Mouse (Mus musculus) hindbrain, postnatal 0 days (tissue): ENCODE data around the gene E030018B13Rik. TPM values are rescaled to one million over a fixed set of nuclear protein-coding genes. Genes with fewer than 3 reads are reported as not detected.

Experiments
- ATAC-seq: fragments of 200-750 bp; cut with Nextera tagmentation; 2 replicates; pipeline ENCODE4 v1.8.0; 2017; ENCODE audit warnings: mild to moderate bottlenecking, moderate TSS enrichment, moderate library complexity
- DNase-seq: peaks from one replicate; pipeline ENCODE4 v3.0.0-alpha.2; 2015; ENCODE audit warnings: low spot score
- H3K27ac ChIP-seq: fragments of 300-500 bp; sonication (generic); 2 replicates; pipeline ENCODE4 v1.5.1; 2014; ENCODE audit warnings: mild to moderate bottlenecking
- H3K27me3 ChIP-seq: fragments of 300-500 bp; sonication (generic); 2 replicates; pipeline ENCODE4 v1.6.1; 2014; ENCODE audit warnings: low read length, mixed read lengths; ENCODE audit not compliant: insufficient read depth
- H3K36me3 ChIP-seq: fragments of 300-500 bp; sonication (generic); 2 replicates; pipeline ENCODE4 v1.6.1; 2014; ENCODE audit warnings: low read length, mixed read lengths; ENCODE audit not compliant: insufficient read depth
- H3K4me1 ChIP-seq: fragments of 300-500 bp; sonication (generic); 2 replicates; pipeline ENCODE4 v1.6.1; 2014; ENCODE audit warnings: antibody characterized with exemption, low read length, mixed read lengths; ENCODE audit not compliant: insufficient read depth
- H3K4me2 ChIP-seq: fragments of 300-500 bp; sonication (generic); 2 replicates; pipeline ENCODE4 v1.6.1; 2014; ENCODE audit warnings: low read depth, mild to moderate bottlenecking, low read length, moderate library complexity, mixed read lengths
- H3K4me3 ChIP-seq: fragments of 300-500 bp; sonication (generic); 2 replicates; pipeline ENCODE4 v1.5.1; 2014; ENCODE audit warnings: low read length
- H3K9ac ChIP-seq: fragments of 300-500 bp; sonication (generic); replicated peaks from 2 replicates; pipeline ENCODE4 v1.6.1; 2014; ENCODE audit warnings: mild to moderate bottlenecking, low read length, moderate library complexity, mixed read lengths
- H3K9me3 ChIP-seq: fragments of 300-500 bp; sonication (generic); 2 replicates; pipeline ENCODE4 v1.6.1; 2016; ENCODE audit warnings: low read length, mixed read lengths
- CTCF ChIP-seq: IDR thresholded peaks from 2 replicates; pipeline ENCODE4 v1.5.1; 2016; ENCODE audit warnings: antibody characterized with exemption, control low read depth, low read depth
- WGBS: fragments of 180-500 bp; shearing (Covaris S2); extraction: QIAGEN DNeasy Blood & Tissue Kit; methylation state at CpG from one replicate; pipeline ENCODE4 v1.1.7; 2014; 5-methylcytosine and 5-hydroxymethylcytosine counted together
- polyA plus RNA-seq: library from polyadenylated mRNA; unstranded; fragments of >200 nt; fragmentation: Nextera tagmentation; extraction: Ambion mirVana; gene quantifications from 2 replicates; pipeline ENCODE4 v1.2.1, GENCODE M21; 2015
- total RNA-seq: library from RNA; depleted of rRNA; stranded (reverse); fragments of >200 nt; gene quantifications from 2 replicates; pipeline ENCODE4 v1.2.3, GENCODE M21; 2014; rRNA removed

E030018B13Rik gene
- total and polyA plus RNA-seq, 2 experiments from 2014 or later: not detected

DNA sequence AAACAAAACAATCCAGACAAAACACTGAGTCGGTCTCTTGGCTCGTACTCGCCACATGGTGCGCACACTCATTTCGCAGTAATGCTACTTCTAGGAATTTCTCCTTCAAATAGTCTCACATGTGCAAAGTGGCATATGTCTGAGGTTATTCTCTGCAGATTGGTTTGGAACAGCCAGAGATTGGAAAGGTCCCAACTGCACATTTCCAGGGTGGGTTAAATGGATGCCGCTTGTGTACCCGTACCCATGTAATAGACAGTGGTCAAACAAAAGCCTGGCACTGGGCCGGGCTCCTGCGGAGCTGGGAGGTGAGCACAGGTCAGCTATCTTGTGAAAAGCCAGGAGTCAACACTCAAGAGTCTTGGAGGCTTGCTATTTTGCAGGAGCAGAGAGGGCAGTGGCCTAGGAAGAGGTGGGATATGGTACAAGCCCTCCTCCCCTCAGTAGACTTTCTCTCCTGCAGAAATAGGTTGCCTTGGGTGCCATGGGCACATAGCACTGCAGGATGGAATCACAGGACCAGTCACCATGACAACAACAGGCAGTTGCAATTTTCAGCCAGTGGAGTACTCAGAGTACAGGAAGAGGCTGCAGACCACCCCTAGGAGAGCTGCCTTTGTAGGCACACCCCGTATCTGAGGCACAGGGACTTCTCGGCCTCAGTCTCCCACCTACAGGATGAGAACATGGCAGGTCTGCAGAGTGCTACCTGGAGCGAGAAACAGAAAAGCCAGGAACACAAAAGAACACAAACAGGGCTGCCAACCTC lies 41.4 kb downstream of the E030018B13Rik start:
- H3K4me1 ChIP-seq: peaks cover 32% of the 10 kb centered on the region
- H3K36me3 ChIP-seq: no peaks in the 10 kb centered on the region
- H3K4me3 ChIP-seq: no peak overlapping the region
- TF ChIP-seq CTCF: no peak; the same call in none of the 2 replicates
- ATAC-seq (peak; percentile 75), DNase-seq (peak; percentile 62)
- H3K27me3 ChIP-seq: no peaks in the 10 kb centered on the region
- H3K4me2 ChIP-seq: no peak overlapping the region
- H3K9ac ChIP-seq: no peak overlapping the region
- peak overlapping the region; percentile 56; the same call in 1 of the 2 replicates for H3K27ac ChIP-seq
- H3K9me3 ChIP-seq: no peaks in the 10 kb centered on the region
- WGBS: 41% methylated on average over 12 of the region's 12 CpGs

DNA sequence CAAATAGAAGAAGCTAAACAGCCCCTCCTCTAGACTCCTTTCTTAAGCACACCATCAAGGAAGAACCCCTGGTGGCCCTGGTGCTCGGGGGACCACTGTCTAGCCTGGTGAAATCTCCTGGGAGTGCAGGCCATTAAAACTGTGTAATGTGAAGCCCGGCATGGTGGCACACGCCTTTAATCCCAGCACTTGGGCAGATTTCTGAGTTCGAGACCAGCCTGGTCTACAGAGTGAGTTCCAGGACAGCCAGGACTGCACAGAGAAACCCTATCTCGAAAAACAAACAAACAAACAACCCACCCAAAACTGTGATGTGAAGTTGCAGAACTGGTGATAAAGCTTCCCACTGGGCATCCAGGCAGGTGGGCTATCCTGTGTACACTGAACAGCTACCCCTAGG lies 47.0 kb downstream of the E030018B13Rik start:
- 80% methylated on average over 5 of the region's 5 CpGs for WGBS
- H3K27ac ChIP-seq: no peak overlapping the region
- no peak for ATAC-seq
- H3K36me3 ChIP-seq: no peaks in the 10 kb centered on the region
- no peak overlapping the region for H3K9ac ChIP-seq
- no peak for DNase-seq
- no peaks in the 10 kb centered on the region for H3K27me3 ChIP-seq
- no peak overlapping the region for H3K4me2 ChIP-seq
- no peak overlapping the region for H3K4me3 ChIP-seq
- no peaks in the 10 kb centered on the region for H3K9me3 ChIP-seq
- H3K4me1 ChIP-seq: peaks cover 14% of the 10 kb centered on the region
- no peak for TF ChIP-seq CTCF

DNA sequence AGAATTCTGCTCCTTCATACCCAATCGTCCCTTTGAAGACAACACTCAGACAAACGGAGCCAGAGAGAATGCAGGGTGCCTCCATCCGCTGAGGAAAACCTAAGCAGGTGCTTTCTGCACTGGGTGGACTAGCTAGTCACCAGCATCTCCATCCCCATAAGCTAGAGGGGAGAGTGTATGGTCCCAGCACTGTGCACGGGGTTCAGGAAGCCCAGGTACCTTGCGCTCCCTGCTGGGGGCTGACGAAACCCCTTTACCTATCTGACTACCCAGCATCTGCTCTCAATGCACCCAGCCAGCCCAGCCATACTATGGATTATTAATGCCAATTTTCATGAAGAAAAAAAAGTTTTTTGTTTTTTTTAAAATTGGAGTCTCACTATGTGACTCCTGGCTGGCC lies 47.5 kb downstream of the E030018B13Rik start:
- no peak for DNase-seq
- 80% methylated on average over 6 of the region's 6 CpGs for WGBS
- no peak for ATAC-seq
- Histone ChIP-seq H3K9me3 (no peaks in the 10 kb centered on the region), H3K36me3 (no peaks in the 10 kb centered on the region), H3K4me1 (peaks cover 10% of the 10 kb centered on the region), H3K4me2 (no peak overlapping the region), H3K27ac (no peak overlapping the region), H3K4me3 (no peak overlapping the region), H3K27me3 (no peaks in the 10 kb centered on the region), H3K9ac (no peak overlapping the region)
- no peak for TF ChIP-seq CTCF

DNA sequence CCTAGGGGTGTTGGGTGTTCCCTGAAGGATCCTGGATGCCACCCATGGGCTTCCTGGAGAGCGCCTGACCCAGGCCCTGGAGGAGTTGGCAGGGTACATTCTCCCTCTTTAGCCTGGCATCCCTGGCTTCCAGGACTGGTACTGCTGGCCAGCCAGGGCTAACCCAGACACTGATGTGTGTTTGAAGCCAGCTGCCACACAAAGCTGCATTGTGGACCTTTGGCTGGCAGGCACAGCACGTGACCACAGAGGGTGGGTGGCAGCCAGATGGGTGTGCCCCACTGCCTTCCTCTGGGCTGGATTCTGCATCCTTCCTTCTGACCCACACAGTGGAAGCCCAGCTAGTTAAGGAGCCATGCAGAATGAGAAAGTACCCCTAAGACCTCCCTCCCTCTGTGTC lies 48.5 kb downstream of the E030018B13Rik start:
- peak; percentile 70 for TF ChIP-seq CTCF
- ATAC-seq (peak; percentile 97), DNase-seq (peak; percentile 83)
- Histone ChIP-seq H3K27me3 (no peaks in the 10 kb centered on the region), H3K36me3 (no peaks in the 10 kb centered on the region), H3K27ac (peak overlapping the region; percentile 70), H3K4me1 (peaks cover 10% of the 10 kb centered on the region; the same call in 1 of the 2 replicates), H3K9me3 (no peaks in the 10 kb centered on the region), H3K4me3 (no peak overlapping the region), H3K9ac (0 out of 2 replicates have a peak overlapping the region, but pooled peaks have one; percentile 21), H3K4me2 (no peak overlapping the region)
- WGBS: 29% methylated on average over 2 of the region's 2 CpGs

DNA sequence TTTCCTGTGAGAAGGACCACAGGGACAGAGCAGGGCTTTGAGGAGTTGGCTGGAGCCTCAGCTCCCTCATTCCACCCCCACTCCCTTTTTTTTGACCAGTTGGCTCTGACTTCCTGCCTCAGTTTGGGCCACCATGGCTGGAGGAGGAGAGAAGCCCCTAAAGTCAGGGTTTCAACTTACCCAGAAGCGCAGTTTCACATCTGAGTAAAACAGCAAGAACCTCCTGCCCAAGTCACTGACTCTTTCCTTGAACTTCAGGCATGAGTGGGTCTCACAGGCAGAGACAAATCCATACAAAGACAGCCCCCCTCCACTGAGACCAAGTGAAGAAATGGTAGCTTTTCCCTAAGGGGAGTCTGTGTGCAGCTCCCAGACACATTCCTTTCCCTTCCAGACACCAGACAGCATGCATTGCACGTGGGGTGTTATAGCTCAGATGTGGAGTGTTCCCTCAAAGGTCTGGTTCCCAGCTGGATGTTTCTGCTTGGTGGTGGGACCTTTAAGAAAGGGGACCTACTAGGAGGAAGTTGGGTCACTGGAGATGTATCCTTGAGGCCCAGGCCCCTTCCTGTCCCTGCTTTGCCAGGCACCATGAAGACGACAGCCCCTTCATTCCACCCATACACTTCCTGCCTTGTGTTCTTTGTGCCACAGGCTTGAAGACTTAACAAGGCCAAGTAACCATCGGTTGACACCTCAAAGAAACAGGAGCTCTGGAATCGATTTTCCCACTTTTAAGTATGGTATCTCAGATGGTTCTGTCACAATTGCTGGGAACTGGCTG lies 49.2 kb downstream of the E030018B13Rik start:
- Histone ChIP-seq H3K27me3 (no peaks in the 10 kb centered on the region), H3K4me2 (no peak overlapping the region), H3K4me1 (peaks cover 10% of the 10 kb centered on the region; the same call in 1 of the 2 replicates), H3K4me3 (no peak overlapping the region), H3K9me3 (no peaks in the 10 kb centered on the region), H3K27ac (peak overlapping the region; percentile 70), H3K9ac (no peak overlapping the region), H3K36me3 (no peaks in the 10 kb centered on the region)
- 81% methylated on average over 5 of the region's 5 CpGs for whole genome bisulfite sequencing
- DNase-seq: no peak
- TF ChIP-seq CTCF: no peak
- peak; percentile 73 for ATAC-seq

DNA sequence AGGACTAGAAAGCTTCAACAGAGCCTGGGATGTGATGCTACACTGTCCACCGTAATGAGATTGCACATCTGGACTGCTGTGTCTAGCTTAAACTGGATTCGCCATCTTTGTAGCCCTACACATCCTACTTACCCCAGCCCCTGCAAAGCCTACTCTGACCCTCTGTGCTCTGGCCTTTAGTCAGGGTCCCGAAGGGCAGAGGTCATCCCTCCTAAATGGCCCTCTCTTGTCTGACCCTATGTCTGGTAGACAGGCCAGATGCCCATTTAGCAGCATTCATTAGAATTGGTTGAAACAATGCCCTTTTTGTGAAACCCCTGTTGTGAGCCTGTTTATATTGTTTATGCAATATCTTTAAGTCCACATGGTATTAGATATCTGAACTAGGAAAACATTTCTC lies 53.3 kb downstream of the E030018B13Rik start:
- no peak overlapping the region for H3K4me2 ChIP-seq
- H3K9me3 ChIP-seq: no peaks in the 10 kb centered on the region
- DNase-seq (no peak), ATAC-seq (no peak)
- 50% methylated on average over 3 of the region's 3 CpGs for WGBS
- no peak for TF ChIP-seq CTCF
- no peaks in the 10 kb centered on the region for H3K27me3 ChIP-seq
- H3K4me3 ChIP-seq: no peak overlapping the region
- no peak overlapping the region for H3K27ac ChIP-seq
- H3K9ac ChIP-seq: no peak overlapping the region
- H3K4me1 ChIP-seq: peaks cover 3% of the 10 kb centered on the region; the same call in 1 of the 2 replicates
- H3K36me3 ChIP-seq: no peaks in the 10 kb centered on the region

Other genes with a start within 250 kb of the E030018B13Rik start
- gene Klf13, start 22.1 kb downstream of the E030018B13Rik start, total RNA-seq: 30.7 and 34.0 TPM in 2 replicates
- gene Klf13, start 22.1 kb downstream of the E030018B13Rik start, polyA plus RNA-seq: 26.9 and 28.0 TPM in 2 replicates
- 0.16 TPM in 1 of 2 replicates, not detected in the other for gene Trpm1, start 237.0 kb downstream of the E030018B13Rik start, total RNA-seq
- 0.26 and 0.33 TPM in 2 replicates for gene Trpm1, start 237.0 kb downstream of the E030018B13Rik start, polyA plus RNA-seq